Mouse (Mus musculus) retina, adult 2 months (tissue): ENCODE measurements at regions not wholly inside any gene's neighbourhood (a gene's known extent, or its start where the extent isn't known, plus 50 kb on each side); places are given as distances from the start of the nearest gene placed in this dataset.

Experiments
- DNase-seq: peaks from one replicate; pipeline ENCODE4 v3.0.0-alpha.2; 2012; ENCODE audit warnings: low read depth, low spot score

DNA sequence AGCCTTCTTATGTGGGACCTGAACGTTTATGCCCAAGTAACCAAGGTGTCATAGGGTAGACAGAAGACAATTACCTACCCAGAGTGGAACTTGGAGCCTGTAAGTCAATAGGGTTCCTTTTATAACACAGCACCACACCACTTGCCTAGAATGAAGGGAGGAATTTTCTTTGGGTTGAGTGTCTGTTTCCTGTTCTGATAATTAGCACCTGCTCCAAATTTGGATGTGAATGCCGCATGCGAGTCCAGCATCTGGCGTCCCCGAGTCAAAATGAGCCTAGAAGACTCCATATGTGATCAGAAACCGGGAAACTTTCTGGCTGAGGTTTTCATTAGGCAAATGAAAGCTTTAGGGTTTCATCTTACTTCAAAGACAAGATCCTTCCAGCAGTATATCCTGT lies 653.7 kb downstream of the Adgrl2 start:
- no peak for DNase-seq

DNA sequence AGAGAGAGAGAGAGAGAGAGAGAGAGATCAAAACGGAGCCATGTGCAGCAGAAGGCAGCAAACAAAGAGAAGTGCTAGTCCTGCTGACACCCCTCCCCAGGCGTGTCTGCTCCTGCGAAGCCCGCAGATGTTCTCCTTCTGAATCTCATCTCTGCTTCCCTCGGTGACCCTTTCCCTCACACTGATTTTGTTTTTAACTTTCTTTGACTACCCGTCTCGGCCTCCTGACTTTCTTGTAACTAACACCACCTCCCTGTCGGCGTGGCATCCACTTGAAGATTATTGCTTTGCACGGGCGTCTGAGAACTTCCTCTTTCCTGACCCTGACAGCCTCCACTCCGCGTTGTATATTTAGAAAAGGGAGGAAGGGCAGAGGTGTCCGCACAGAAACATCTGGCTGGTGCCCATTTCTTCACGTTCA lies 654.3 kb downstream of the Adgrl2 start:
- DNase-seq, result no peak

DNA sequence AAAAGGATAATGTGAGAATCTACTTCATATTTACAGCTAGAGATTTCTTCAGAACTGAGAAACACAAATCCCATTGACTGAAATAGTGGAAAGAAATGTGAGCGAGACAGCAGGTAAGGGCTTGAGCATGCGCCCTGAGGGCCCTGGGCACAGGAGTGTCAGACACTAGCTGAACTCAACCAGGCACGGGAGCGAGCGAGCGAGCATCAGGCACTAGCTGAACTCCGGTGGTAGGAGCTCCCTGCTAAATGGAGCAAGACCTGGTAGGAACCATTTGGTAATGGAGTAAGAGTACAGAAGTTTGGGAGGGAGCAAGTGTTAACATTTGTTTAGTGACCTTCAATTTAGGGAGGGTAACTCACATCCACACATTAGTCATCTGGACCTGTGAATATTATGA lies 654.7 kb downstream of the Adgrl2 start:
- no peak for DNase-seq

DNA sequence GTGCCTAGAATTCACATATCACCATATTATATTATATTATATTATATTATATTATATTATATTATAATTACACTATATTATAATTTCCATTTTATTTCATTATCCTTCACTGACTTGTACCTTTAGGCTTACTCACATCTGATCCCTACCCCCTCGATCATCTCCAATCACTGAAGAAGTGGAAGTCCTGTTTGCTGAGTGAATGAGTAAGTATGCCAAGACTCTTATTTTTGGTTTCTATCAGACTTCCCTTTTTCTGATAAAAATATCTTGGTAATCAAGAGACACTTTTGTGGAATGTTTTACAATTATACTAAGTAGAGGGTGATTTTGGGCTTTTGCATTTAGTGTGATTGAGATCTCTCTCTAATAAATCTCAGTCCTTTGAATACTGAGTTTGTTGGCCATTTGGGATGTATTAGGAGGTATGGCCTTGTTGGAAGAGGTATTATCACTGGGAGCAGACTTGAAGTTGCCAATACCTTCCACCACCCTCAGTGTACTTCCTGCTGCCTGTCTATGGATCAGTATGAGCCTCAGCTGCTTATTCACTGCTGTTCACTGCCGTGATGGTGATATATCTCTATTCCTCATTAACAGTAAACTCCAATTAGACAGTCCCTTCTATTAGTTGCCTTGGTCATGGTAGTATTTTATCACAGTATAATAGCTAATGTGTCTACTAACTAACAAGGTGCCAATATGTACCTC lies 665.3 kb downstream of the Adgrl2 start:
- DNase-seq, result no peak

DNA sequence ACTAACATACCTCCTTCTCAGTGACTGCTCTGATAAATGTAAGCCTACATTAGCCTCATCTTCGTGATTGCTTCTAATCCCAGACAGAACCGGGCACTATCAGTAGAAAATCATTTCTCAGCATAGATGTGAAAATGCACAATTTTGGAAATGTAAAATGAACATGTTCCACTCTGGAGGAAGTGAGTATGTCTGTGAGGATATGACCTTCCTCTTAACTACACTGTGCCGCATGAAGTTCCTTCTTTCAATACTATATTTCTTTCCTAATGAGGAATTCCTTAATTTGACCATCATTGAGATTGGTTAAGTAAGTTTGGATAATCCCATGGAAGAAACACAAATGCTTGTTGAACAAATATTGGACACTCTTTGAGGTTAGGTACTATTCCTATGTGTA lies 668.5 kb downstream of the Adgrl2 start:
- DNase-seq, result no peak

- no peak for DNase-seq
These were observed 674.2 kb downstream of the Adgrl2 start for GRCm38 (mm10) chr3:148316198-148316597.

- DNase-seq, result no peak
These were observed 675.1 kb downstream of the Adgrl2 start for GRCm38 (mm10) chr3:148315286-148315685.

- DNase-seq, result no peak
These were observed 694.8 kb downstream of the Adgrl2 start for GRCm38 (mm10) chr3:148295515-148295914.

GRCm38 (mm10) chr3:148278978-148279377 lies 711.4 kb downstream of the Adgrl2 start:
- DNase-seq, result no peak

DNA sequence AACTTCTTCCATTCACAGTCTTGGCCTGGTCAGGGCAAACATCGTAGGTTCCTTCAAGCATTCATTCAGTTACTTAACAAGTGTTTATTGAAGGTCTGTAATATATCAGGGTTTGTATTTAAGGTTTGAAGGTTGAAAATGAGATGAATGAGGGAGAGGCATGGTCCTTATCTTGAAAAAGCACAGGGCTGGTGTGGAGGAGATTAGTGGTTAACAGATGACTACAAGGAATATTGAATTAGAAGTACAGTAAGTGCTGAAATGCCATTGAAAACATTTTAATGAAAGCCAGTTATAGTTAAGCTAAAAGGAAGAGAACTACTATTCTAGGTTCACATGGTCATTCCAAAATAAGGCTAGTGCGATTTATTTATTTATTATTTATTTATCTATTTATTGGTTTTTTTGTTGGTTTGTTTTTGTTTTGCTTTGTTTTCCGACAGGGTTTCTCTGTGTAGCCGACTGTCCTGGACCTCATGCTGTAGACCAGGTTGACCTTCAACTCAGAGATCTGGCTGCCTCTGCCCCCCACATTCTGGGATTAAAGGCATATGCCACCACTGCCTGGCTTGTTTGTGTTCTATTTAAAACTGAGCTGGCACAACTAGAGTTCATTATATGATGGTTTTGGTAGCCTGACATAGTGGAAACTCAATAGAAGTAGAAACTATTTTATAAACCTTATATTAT lies 718.1 kb downstream of the Adgrl2 start:
- DNase-seq, result no peak

DNA sequence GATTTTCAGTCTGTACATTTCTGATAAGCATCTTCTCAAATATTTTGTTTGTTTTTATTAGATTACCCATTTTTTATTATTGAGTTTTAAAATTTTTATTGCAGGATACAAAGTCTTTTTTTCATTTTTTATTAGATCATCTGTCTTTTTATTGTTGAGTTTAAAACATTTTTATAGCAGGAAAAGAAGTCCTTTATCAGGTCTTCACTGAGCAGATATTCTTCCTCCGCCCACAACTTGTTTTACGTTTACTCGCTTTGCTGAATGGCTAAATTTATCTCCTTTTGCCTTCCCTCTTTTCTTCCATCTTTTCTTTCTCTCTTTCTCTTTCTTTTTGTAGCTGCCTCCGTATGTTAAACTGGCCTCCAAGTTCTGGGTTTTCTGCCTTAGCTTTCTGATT lies 721.5 kb downstream of the Adgrl2 start:
- DNase-seq, result no peak

DNA sequence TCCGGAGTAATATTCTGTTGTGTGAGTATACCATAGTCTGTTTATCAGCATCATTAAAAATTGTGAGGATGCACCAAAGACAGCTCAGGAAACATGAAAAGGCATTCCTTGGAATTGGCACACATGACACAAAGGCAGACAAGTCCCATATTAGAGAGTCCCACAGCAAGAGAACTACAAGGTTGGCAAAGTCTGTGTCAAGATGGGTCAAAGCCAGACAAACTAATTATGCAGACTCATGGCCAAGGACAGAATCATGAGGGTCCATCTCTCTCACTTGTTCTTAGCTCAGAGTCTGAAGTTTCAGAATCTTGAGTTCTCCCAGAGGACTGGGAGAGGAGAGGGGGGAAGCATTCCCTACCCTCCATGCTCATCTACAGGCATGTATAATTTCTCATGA lies 731.1 kb downstream of the Adgrl2 start:
- no peak for DNase-seq

GRCm38 (mm10) chr3:148248617-148249016 lies 741.7 kb downstream of the Adgrl2 start:
- no peak for DNase-seq

GRCm38 (mm10) chr3:148246786-148247185 lies 743.6 kb downstream of the Adgrl2 start:
- DNase-seq, result no peak

GRCm38 (mm10) chr3:148238093-148238492 lies 752.3 kb downstream of the Adgrl2 start:
- no peak for DNase-seq

DNA sequence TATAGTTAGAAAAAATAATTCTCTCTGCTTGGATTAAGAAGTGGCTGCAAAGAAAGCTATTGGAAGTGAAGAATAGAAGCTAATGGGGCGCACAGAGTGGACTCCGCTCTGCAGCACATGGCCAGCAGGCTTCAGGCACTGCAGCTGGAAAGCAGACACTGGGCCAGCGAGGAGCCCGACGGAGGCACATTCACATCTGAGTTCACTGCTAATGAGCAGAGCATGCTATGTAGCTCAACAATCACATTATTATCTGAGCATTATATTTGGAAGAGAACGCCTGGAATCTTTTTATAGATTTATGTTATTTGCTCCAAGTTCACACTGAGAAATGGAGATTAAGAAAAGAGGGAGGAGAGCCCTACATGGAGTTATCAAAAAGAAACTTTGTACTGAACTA lies 752.8 kb downstream of the Adgrl2 start:
- no peak for DNase-seq

- no peak for DNase-seq
These were observed 756.7 kb downstream of the Adgrl2 start for GRCm38 (mm10) chr3:148233616-148234015.

GRCm38 (mm10) chr3:148229192-148229591 lies 761.2 kb downstream of the Adgrl2 start:
- DNase-seq, result no peak

DNA sequence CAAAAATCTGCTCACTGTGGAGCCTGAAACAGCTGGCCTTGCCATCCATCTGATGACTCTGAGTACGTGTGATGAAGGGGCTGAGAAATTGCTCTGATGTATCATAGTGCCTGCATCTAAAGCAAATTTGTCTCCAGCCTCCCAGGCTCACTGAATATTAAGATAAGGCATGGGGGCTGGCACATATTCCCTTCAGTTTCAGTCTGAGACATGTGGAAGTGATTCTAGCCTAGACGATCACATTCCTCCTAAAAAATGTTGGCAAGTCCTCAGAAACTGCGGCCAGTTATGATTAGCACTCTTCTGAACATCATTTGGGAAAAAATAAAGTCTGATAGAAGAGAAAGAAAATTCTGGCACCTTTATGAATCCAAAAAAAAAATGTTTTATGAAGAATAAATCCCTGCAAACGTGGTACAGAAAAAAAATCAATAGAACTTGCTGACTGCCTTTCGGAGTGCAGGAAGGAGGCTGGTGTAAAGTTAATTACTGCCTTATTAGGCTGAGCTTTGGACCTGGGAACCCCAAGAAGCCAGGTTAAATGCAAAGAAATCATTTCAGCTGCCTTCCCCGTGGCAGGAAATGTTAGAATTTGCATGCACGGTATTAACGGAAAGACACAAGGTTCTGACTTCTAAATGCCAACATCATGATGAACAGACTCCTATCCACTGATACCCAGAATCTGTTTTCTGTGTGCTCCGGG lies 762.2 kb downstream of the Adgrl2 start:
- no peak for DNase-seq

GRCm38 (mm10) chr3:148220826-148221225 lies 769.5 kb downstream of the Adgrl2 start:
- DNase-seq, result no peak

DNA sequence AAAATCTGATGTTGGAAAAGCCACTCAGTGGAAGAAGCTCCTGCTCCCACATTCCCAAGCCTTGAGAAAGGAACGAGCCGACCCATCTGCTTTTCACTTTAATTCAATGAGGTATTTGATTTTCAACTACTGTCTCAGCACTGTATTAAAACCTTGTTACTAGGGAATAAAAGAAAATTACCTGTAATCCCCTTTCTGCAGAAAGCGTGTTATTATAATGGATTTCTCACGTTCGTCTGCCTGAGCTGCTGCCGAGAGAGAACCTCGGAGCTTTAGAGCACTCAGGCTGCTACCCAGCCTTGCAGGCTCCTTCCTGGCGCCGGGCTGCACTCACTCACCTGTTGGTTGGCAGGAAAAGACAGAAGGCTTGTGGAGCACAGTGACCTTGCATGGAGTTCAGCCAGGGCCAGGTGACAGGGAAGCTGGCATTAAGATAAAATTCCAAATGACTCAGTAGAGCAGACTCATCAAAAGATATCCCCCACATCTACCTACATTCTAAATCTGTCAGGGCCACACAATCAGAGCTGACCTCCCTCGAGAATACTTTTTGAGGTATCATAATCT lies 770.2 kb downstream of the Adgrl2 start:
- no peak for DNase-seq

DNA sequence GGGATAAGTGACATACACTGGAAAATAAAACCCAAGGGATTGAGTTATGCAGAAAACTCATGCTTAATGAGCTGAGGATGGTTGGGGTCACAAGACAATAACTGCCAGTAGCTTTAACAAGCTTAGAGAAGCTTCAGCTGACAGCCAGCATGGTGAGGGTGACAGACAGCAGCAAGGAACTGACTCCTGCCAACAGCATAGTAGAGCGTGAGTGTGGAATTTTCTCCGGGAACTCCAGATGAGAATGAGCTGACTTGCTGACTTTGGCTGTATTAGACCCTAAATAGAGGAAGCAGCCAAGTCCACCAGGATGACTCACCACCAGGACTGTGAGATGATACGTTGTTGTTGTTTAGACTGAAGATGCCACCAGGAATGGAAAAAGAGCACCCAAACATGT lies 788.2 kb downstream of the Adgrl2 start:
- DNase-seq, result no peak
